Mouse (Mus musculus): Measurements from ENCODE around the gene Prickle3. TPM values are rescaled to one million over a fixed set of nuclear protein-coding genes. Genes with fewer than 3 reads are reported as not detected.
"Not testable (repeated sequence)": the region's sequence is repeated elsewhere in the genome, so short reads cannot be mapped to it uniquely, and the experiment has no call there.

Gene Prickle3
- polyA plus RNA-seq, 1 experiment from 2014 or later, result 8.0 TPM

GRCm38 (mm10) chrX:7696954-7697381 lies 39.9 kb downstream of the Prickle3 start, which contains the start of gene Gpkow:
Gene Gpkow (plus strand): TSS chrX:7697131.
- Histone ChIP-seq H3K27ac (peak within 1 kb of the TSS; percentile 60; the same call in 1 of the 2 replicates), H3K4me2 (peak within 1 kb of the TSS; percentile 62), H3K9ac (peak within 1 kb of the TSS; percentile 72), H3K36me3 (no peaks in the 10 kb centered on the region), H3K4me3 (peak within 1 kb of the TSS; percentile 64), H3K4me1 (replicated peaks) (no peaks in the 10 kb centered on the region; the same call in 1 of the 2 replicates), H3K9me3 (replicated peaks) (no peaks in the 10 kb centered on the region), H3K27me3 (no peaks in the 10 kb centered on the region)
- 9% methylated on average over 33 of the region's 33 CpGs for WGBS
- peak; percentile 89 for ATAC-seq (replicated peaks; ENCODE audit: insufficient number of reproducible peaks, insufficient read depth, low FRiP score, low read depth)

GRCm38 (mm10) chrX:7713764-7714134 lies 56.7 kb downstream of the Prickle3 start:
- Histone ChIP-seq H3K4me3 (peak overlapping the region; percentile 45), H3K27ac (peak overlapping the region; percentile 24; the same call in 1 of the 2 replicates), H3K9ac (peak overlapping the region; percentile 38; the same call in 1 of the 2 replicates), H3K4me2 (peak overlapping the region; percentile 55)
- not testable (repeated sequence) for H3K9me3 ChIP-seq (replicated peaks); ATAC-seq (replicated peaks; ENCODE audit: insufficient number of reproducible peaks, insufficient read depth, low FRiP score, low read depth); H3K4me1 ChIP-seq (replicated peaks); H3K36me3 ChIP-seq; H3K27me3 ChIP-seq
- WGBS, result 22% methylated on average over 6 of the region's 12 CpGs

DNA sequence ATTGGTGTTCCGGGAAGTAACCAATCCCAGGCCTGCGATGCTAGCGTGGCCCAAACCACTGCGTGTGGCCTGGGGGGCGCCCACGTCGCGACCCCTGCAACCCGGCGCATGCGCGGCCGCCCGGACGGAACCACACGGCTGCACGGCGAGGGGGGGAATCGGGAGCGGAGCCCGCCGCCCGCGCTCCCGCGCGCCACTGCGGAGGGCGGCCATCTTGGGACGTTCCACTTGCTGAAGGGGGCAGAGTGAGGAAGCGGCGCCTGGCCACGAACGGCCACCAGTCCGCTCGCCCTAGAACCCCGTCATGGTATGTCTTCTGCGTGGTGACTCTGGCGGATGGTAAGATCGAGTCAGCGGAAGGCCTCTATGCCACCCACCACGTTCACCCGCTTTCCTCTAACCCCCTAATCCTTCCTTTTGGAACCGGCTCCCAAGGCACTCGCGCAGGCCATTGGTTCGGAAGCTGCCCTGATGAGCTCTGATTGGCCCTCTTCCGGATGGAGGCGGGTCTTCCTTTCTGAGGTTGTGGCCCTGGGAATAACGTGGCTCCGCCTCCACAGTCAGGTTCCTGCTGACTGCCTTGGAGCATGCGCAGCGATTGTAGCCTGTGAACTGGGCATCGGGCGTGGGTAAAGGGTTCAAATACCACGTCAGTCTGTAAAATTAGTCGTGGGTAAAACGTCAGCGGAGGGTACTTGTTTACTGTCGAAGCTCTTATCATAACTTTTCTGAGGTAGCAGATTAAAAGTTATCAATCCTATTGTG lies 57.3 kb downstream of the Prickle3 start, which contains the start of gene Wdr45:
Gene Wdr45 (plus strand): TSS at position 199 of the 765 bp plus-strand sequence.
- Histone ChIP-seq H3K4me3 (peak within 1 kb of the TSS; percentile 45), H3K9ac (peak within 1 kb of the TSS; percentile 38; the same call in 1 of the 2 replicates), H3K4me2 (peak within 1 kb of the TSS; percentile 55), H3K27ac (peak within 1 kb of the TSS; percentile 24; the same call in 1 of the 2 replicates)
- H3K9me3 ChIP-seq (replicated peaks); H3K27me3 ChIP-seq; H3K4me1 ChIP-seq (replicated peaks); H3K36me3 ChIP-seq: not testable (repeated sequence)
- 10% methylated on average over 38 of the region's 60 CpGs for WGBS
- ATAC-seq (replicated peaks; ENCODE audit: insufficient number of reproducible peaks, insufficient read depth, low FRiP score, low read depth), result peak; percentile 97

DNA sequence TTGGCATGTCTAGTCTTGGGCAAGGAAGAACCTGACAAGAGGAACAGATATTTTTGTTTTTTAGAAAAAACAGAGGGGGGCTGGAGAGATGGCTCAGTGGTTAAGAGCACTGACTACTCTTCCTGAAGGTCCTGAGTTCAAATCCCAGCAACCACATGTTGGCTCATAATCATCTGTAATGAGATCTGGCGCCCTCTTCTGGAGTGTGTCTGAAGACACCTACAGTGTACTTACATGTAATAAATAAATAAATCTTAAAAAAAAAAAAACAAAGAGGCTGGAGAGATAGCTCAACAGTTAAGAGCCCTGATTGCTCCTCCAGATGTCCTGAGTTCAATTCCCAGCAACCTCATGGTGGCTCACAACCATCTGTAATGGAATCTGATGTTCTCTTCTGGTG lies 59.0 kb downstream of the Prickle3 start:
- H3K4me2 ChIP-seq; H3K4me1 ChIP-seq (replicated peaks); H3K36me3 ChIP-seq; H3K4me3 ChIP-seq; ATAC-seq (replicated peaks; ENCODE audit: insufficient number of reproducible peaks, insufficient read depth, low FRiP score, low read depth); H3K9me3 ChIP-seq (replicated peaks); H3K9ac ChIP-seq; H3K27me3 ChIP-seq; H3K27ac ChIP-seq: not testable (repeated sequence)
- 42% methylated on average over 1 of the region's 1 CpGs for WGBS

Other genes with a start within 250 kb of the Prickle3 start
- 0.18 TPM in 1 of 2 replicates, not detected in the other for gene Foxp3, start 83.6 kb upstream of the Prickle3 start, polyA plus RNA-seq (2015; fragmentation: Nextera tagmentation; extraction: Ambion mirVana)
- 1.7 and 2.0 TPM in 2 replicates for gene Ppp1r3f, start 83.0 kb upstream of the Prickle3 start, polyA plus RNA-seq (2015; fragmentation: Nextera tagmentation; extraction: Ambion mirVana)
- 16.4 and 21.4 TPM in 2 replicates for gene Ccdc22, start 51.7 kb upstream of the Prickle3 start, polyA plus RNA-seq (2015; fragmentation: Nextera tagmentation; extraction: Ambion mirVana)
- gene Cacna1f, start 50.2 kb upstream of the Prickle3 start, polyA plus RNA-seq (2015; fragmentation: Nextera tagmentation; extraction: Ambion mirVana), result not detected in 2 replicates
- gene Syp, start 18.8 kb upstream of the Prickle3 start, polyA plus RNA-seq (2015; fragmentation: Nextera tagmentation; extraction: Ambion mirVana), result 0.64 and 2.8 TPM in 2 replicates
- gene Plp2, start 14.1 kb downstream of the Prickle3 start, polyA plus RNA-seq (2015; fragmentation: Nextera tagmentation; extraction: Ambion mirVana), result 129 and 145 TPM in 2 replicates
- 0.69 and 1.2 TPM in 2 replicates for gene Magix, start 24.0 kb downstream of the Prickle3 start, polyA plus RNA-seq (2015; fragmentation: Nextera tagmentation; extraction: Ambion mirVana)
- 27.0 and 28.2 TPM in 2 replicates for gene Gpkow, start 39.9 kb downstream of the Prickle3 start, polyA plus RNA-seq (2015; fragmentation: Nextera tagmentation; extraction: Ambion mirVana)
- 25.4 and 33.7 TPM in 2 replicates for gene Wdr45, start 57.1 kb downstream of the Prickle3 start, polyA plus RNA-seq (2015; fragmentation: Nextera tagmentation; extraction: Ambion mirVana)
- gene Gm45208, start 65.0 kb downstream of the Prickle3 start, polyA plus RNA-seq (2015; fragmentation: Nextera tagmentation; extraction: Ambion mirVana), result 1.2 TPM in 1 of 2 replicates, not detected in the other
- 30.5 and 39.4 TPM in 2 replicates for gene Praf2, start 71.2 kb downstream of the Prickle3 start, polyA plus RNA-seq (2015; fragmentation: Nextera tagmentation; extraction: Ambion mirVana)
- 4.1 and 8.7 TPM in 2 replicates for gene Ccdc120, start 93.6 kb downstream of the Prickle3 start, polyA plus RNA-seq (2015; fragmentation: Nextera tagmentation; extraction: Ambion mirVana)
- 16.6 and 21.7 TPM in 2 replicates for gene Tfe3, start 105.3 kb downstream of the Prickle3 start, polyA plus RNA-seq (2015; fragmentation: Nextera tagmentation; extraction: Ambion mirVana)
- 25.9 and 31.1 TPM in 2 replicates for gene Gripap1, start 132.5 kb downstream of the Prickle3 start, polyA plus RNA-seq (2015; fragmentation: Nextera tagmentation; extraction: Ambion mirVana)
- 0.69 and 1.0 TPM in 2 replicates for gene Kcnd1, start 165.0 kb downstream of the Prickle3 start, polyA plus RNA-seq (2015; fragmentation: Nextera tagmentation; extraction: Ambion mirVana)
- 24.7 and 31.7 TPM in 2 replicates for gene Otud5, start 184.1 kb downstream of the Prickle3 start, polyA plus RNA-seq (2015; fragmentation: Nextera tagmentation; extraction: Ambion mirVana)
- 4.5 and 6.3 TPM in 2 replicates for gene Pim2, start 221.0 kb downstream of the Prickle3 start, polyA plus RNA-seq (2015; fragmentation: Nextera tagmentation; extraction: Ambion mirVana)
- 22.3 and 32.0 TPM in 2 replicates for gene Slc35a2, start 226.8 kb downstream of the Prickle3 start, polyA plus RNA-seq (2015; fragmentation: Nextera tagmentation; extraction: Ambion mirVana)
- 72.8 and 77.9 TPM in 2 replicates for gene Pqbp1, start 242.0 kb downstream of the Prickle3 start, polyA plus RNA-seq (2015; fragmentation: Nextera tagmentation; extraction: Ambion mirVana)
- gene Timm17b, start 242.1 kb downstream of the Prickle3 start, polyA plus RNA-seq (2015; fragmentation: Nextera tagmentation; extraction: Ambion mirVana), result 102 and 124 TPM in 2 replicates

Measured in heart, embryonic 15.5 days (tissue).